Mouse (Mus musculus) spleen, embryonic (tissue): ENCODE measurements at regions not wholly inside any gene's neighbourhood (a gene's known extent, or its start where the extent isn't known, plus 50 kb on each side); places are given as distances from the start of the nearest gene placed in this dataset.

Experiments
- CTCF ChIA-PET: fragments of 350-600 bp; sonication (Branson Sonifier 250); formaldehyde crosslinking; loops from one replicate; lab custom pipeline; 2022; lab: Charles Lee

GRCm38 (mm10) chr2:124718985-124719384 lies 348.9 kb upstream of the Slc24a5 start:
- CTCF ChIA-PET = no interaction called here

- CTCF ChIA-PET = interaction anchor here (1.3 kb wide), 1 partner anchor 31 kb away, joined by 13 read pairs; no protein-coding TSS in a partner anchor
Measured at GRCm38 (mm10) chr2:124719820-124720478, 348.0 kb upstream of the Slc24a5 start.

GRCm38 (mm10) chr2:124720593-124721445 lies 347.1 kb upstream of the Slc24a5 start:
- CTCF ChIA-PET = interaction anchor here (1.3 kb wide), 1 partner anchor 30 kb away, joined by 13 read pairs; no protein-coding TSS in a partner anchor

DNA sequence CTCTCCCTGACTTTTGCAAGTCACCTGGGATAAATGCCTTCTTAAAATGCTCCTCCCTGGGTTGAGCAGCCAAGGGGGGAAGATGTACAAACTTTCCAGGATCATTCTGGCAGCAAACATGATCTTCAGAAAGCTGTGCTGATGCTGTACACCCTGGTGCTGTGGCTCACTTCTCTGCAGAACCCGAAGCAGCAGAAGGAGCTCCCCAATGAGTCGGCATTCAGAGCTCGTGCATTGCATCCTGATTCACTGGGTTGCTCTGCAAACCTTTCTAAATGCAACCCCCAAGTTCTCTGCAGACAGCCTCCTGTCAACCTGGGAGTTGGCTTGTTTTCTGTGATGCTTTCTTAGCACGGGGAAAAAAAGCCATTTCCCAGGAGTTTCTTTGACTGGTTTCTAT lies 343.8 kb upstream of the Slc24a5 start:
- CTCF ChIA-PET = no interaction called here

DNA sequence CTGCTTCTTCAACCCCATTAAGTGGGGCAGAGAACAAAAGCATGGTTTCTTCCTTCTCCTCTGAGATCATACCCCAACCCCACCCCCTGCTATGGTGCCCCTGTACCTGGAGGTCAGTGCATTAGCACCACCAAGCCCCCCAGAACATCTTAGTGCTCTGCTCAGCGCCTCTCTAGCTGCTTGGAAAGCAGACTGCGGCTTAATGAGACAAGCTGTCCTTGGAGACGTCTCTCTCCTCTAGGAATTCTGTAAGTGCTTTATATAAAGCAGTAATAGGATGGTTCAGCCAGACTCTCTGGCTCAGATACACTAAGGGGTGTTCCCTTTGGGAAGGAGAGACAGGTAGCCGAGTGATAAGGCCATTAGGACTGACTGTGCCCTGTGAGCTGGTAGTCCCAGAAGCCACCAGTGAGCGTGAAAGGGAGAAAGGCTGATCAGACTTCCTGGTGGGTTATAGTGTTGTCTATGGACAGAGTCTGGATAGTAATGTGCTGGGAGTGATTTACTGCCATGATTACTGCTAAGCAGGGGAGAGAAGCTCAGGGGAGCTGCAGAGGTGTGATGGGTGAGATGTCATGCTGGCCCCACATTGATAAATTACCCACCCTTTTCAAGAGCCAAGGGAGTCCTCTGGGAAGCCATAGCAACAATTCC lies 343.0 kb upstream of the Slc24a5 start:
- CTCF ChIA-PET = no interaction called here

- CTCF ChIA-PET = no interaction called here
Measured at GRCm38 (mm10) chr2:124727979-124728378, 339.9 kb upstream of the Slc24a5 start.

DNA sequence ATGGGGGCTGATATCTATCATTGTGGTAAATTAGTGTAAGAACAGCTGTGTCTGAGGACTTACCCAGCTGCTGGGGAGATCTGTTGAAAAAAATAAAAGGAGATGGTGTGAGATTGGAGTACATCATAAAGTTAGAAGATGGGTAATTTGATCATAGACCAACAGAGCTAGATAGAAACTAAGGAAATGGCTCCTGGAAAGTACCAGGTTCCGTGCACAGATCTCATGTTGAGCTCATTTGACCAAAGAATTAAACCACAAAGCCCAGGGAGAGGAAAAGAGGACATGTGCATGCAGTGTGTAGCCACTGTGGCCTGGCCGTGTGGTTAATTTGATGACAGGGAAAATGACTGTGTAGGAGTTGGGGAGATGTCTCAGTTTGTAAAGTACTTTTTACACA lies 335.3 kb upstream of the Slc24a5 start:
- CTCF ChIA-PET = no interaction called here

DNA sequence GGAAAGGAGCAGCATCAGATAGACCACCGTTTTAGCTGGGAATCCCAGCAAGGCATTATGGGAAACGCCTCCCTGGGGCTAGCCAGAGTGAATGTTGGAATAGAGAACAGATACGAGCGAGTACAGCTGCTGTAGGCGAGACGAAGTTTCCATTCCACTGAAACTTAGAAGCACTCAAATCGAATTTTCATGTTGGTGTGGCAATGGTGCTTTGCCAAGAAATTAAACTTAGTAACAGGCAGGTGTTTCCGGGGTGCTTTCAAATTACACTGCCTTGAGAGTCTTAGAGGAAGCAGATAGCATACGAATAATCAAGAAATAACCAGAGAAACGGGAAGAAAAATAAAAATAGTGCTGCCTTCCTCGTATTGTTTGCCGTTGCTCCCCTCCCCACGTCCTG lies 327.1 kb upstream of the Slc24a5 start:
- CTCF ChIA-PET = no interaction called here

DNA sequence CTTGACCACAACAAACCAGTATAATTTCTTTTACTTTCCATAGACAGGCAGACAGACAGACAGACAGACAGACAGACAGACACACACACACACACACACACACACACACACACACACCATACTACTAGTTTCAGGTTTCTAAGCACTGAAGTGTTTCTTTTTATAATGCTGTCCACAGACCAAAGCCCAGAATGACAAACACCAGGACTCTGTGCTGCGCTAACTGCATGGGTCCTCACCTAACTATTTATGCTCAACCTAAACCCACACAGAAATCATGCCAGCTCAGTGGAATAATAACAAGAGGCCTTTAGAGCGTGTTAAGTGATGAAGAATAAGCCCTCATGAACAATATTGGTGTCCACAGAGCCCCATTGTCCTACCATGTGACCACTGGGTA lies 325.0 kb upstream of the Slc24a5 start:
- CTCF ChIA-PET = no interaction called here

DNA sequence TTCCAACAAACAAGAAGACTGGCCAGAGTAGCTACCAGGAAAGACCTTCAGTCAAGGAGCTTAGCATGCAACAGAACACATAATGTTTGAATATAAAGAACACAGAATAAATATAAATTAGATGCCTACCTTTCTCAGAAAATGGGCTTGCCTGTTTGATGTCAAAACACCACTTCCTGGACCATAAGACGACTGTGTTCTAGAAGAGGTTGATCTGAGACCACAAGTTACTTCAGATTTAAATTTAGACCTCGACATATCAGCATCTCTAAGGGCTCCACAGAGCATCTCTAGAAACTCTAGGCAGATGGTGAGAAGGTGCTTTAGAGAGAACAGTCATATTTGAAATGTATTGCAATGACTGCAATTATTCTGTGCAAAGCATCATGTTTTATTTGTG lies 322.9 kb upstream of the Slc24a5 start:
- CTCF ChIA-PET = no interaction called here

GRCm38 (mm10) chr2:124747119-124747518 lies 320.8 kb upstream of the Slc24a5 start:
- CTCF ChIA-PET = no interaction called here

DNA sequence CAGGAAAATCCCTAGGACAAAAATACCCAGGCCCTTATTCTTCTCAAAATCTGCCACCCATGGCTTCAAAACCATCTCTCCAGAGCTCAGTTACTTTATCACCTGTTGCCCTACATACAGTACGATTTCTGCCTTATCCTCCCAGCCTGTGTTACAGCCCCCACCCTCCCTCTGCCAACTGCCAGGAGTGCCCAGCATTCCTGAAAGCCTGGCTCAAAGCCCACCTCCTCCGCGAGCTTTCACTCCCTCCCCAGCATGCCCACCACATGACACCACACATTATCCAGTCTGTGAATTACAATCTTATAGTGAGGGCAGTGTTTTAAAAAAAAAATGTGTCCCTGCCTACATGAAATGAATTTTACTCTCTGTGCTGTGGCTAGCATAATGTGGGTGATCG lies 320.3 kb upstream of the Slc24a5 start:
- CTCF ChIA-PET = no interaction called here

- CTCF ChIA-PET = interaction anchor here (1.1 kb wide), 1 partner anchor 31 kb away, joined by 13 read pairs; no protein-coding TSS in a partner anchor
Measured at GRCm38 (mm10) chr2:124751832-124752231, 316.1 kb upstream of the Slc24a5 start.

GRCm38 (mm10) chr2:124753717-124754116 lies 314.2 kb upstream of the Slc24a5 start:
- CTCF ChIA-PET = no interaction called here

- CTCF ChIA-PET = no interaction called here
Measured at GRCm38 (mm10) chr2:124755244-124755643, 312.7 kb upstream of the Slc24a5 start.

- CTCF ChIA-PET = no interaction called here
Measured at GRCm38 (mm10) chr2:124758992-124759391, 308.9 kb upstream of the Slc24a5 start.

DNA sequence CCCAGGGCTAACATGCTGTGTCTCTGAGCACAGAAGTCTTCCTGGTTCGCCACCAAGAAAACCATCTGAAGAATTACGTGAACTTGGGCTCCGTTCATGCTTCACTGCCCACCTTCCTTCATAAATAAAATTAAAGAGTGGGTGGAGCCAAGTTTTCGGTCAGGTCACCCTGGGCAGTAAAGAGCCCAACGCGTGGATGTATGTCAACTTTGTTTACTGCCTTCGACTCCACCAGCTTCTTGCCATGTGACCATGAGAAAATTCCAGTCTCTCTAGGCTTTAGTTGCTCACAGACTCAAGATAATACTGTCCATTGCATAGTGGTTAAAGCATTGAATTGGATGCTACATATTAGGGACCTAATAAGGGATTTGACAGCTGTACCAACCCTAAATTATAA lies 304.3 kb upstream of the Slc24a5 start:
- CTCF ChIA-PET = no interaction called here

DNA sequence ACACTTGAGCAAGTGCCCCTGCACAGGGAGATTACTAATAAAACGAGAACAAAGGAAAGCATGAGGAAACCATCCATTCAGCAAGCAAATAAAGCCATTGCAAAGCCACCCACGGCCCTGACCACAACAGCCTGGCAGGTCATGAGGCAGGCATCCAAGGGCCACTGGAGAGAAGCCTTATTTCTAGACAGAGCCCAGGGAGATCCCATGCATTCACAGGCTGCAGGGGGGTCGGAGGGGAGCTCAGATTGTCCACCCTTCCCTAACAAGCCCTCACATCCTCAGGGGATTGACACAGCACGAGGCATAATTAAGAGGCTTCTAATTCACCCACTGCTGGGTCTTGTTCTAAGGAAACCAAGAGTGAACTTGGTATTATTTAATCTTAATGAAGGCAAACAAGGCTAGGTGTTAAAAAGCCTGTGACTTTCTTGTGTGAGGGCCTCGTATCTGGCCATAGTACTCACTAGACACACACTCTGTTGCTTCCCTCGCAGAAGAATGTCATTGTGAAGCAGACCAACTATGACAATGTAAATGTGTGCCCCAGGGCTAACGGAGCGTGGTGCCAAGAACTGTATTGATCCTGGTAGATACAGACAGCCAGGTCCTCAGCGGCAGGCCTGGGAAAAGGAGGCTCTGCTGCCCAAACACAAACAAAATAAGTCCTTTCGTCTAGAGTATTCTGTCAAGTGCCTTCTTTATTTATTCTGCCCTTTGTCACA lies 303.6 kb upstream of the Slc24a5 start:
- CTCF ChIA-PET = no interaction called here

DNA sequence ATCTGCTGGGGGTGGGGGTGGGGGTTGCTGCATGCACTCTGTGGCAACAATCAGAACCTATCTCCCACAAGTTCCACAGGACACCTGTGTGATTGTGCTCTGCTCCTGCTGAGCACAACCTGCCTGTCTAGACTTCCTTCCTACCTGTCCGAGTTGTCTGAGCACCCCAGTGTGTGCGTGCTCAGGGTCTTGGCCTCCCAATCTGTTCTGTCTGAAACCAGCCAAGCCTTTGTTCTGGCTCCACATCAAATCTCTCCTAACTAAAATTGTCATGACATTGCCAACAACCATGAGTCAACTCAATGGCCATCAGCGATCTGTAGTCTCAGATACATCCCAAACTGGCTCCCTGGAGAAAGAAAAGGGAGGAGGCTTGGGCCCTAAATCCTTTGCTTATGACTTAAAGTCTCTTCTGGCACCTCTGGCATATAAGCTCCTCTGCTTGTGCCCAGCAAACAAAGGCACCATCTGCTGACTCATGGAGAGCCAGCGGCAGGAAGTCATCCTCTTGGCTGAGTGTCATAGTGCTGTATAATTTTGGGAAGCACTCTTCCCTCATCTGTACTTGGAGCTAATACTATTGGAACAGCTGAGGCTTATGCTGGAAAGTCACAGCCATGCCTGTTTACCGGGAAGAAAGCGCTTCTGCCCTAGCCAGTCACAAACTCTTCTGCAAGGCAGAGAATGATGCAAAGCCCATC lies 298.5 kb upstream of the Slc24a5 start:
- CTCF ChIA-PET = no interaction called here

GRCm38 (mm10) chr2:124770028-124770427 lies 297.9 kb upstream of the Slc24a5 start:
- CTCF ChIA-PET = no interaction called here

- CTCF ChIA-PET = no interaction called here
Measured at GRCm38 (mm10) chr2:124772055-124772708, 295.7 kb upstream of the Slc24a5 start.
